Comparison of ENCODE assay signal across 8 mouse cellular contexts in genomic region chr4:140283398-140283797, GRCm38 (mm10). TPM values are rescaled to one million over a fixed set of nuclear protein-coding genes. Genes with fewer than 3 reads are reported as not detected.
DNase-seq lines count a peak whose midpoint lies in the region; ATAC-seq and TF ChIP-seq lines count a peak whose summit lies in the region.

No protein-coding gene starts in this region.

- no peak for ATAC-seq in liver, embryonic 11.5 days (replicated peaks; ENCODE audit: low FRiP score)
- ATAC-seq in activated CD4-positive, CD25-positive, alpha-beta regulatory T cell, adult 4 months, result no peak

- no peak for TF ChIP-seq CTCF in gastrocnemius, adult 2 months (IDR thresholded peaks at IDR 0.05)
- TF ChIP-seq CTCF in C2C12 (IDR thresholded peaks at IDR 0.05; ENCODE audit: control insufficient read depth, insufficient read depth, insufficient read length), result no peak

- H3K4me1 ChIP-seq in liver, embryonic 11.5 days (replicated peaks; ENCODE audit: control insufficient read depth, insufficient read depth, low read length), result no peaks in the 10 kb centered on the region

- 8% methylated on average over 2 of the region's 2 CpGs for WGBS in liver, embryonic 11.5 days

- H3K36me3 ChIP-seq in C2C12 (ENCODE audit: control insufficient read depth, insufficient read depth), result no peaks in the 10 kb centered on the region
- no peaks in the 10 kb centered on the region for H3K36me3 ChIP-seq in liver, embryonic 11.5 days (ENCODE audit: control insufficient read depth, insufficient read depth, low read length)

- no peak overlapping the region for H3K4me3 ChIP-seq in gastrocnemius, adult 2 months
- no peak overlapping the region for H3K4me3 ChIP-seq in C2C12 (ENCODE audit: insufficient read depth, poor library complexity, severe bottlenecking)
- H3K4me3 ChIP-seq in liver, embryonic 11.5 days (ENCODE audit: low read depth, low read length), result no peak overlapping the region

- H3K9ac ChIP-seq in liver, embryonic 11.5 days (ENCODE audit: low read depth, low read length), result no peak overlapping the region

- no peaks in the 10 kb centered on the region for H3K27me3 ChIP-seq in C2C12 (ENCODE audit: control insufficient read depth, insufficient read depth, insufficient read length)
- H3K27me3 ChIP-seq in liver, embryonic 11.5 days (replicated peaks; ENCODE audit: control insufficient read depth, insufficient read depth, low read length), result no peaks in the 10 kb centered on the region

- intact Hi-C loops in gastrocnemius, adult 2 months (cut with DNase I), result no loop called here
- intact Hi-C loops in left cerebral cortex, postnatal 36 days (cut with DNase I), result no loop called here

- H3K79me2 ChIP-seq in C2C12 (ENCODE audit: control insufficient read depth, insufficient read depth), result no peaks in the 10 kb centered on the region

- peak; percentile 22 for DNase-seq in gastrocnemius, adult 2 months
- DNase-seq in gastrocnemius, adult 8-10 months (ENCODE audit: low spot score in 2 of 2), result no peak
- peak; percentile 58 for DNase-seq in embryo, embryonic 9.5 days (ENCODE audit: extremely low spot score)
- peak; percentile 36 for DNase-seq in liver, embryonic 11.5 days (ENCODE audit: low spot score)
- no peak for DNase-seq in spleen, postnatal 14 days (ENCODE audit: low spot score in 2 of 2)
- no peak for DNase-seq in left cerebral cortex, postnatal 36 days (ENCODE audit: low spot score in 2 of 2)

- H3K9me3 ChIP-seq in liver, embryonic 11.5 days (ENCODE audit: control insufficient read depth, low read length), result no peaks in the 10 kb centered on the region

- no peak overlapping the region for H3K27ac ChIP-seq in gastrocnemius, adult 2 months
- H3K27ac ChIP-seq in liver, embryonic 11.5 days (ENCODE audit: low read depth, low read length), result no peak overlapping the region

- H3K4me2 ChIP-seq in liver, embryonic 11.5 days, result no peak overlapping the region

- H3K79me3 ChIP-seq in C2C12 (ENCODE audit: low read depth), result no peaks in the 10 kb centered on the region

- no peak overlapping the region for H3ac ChIP-seq in C2C12 (ENCODE audit: control insufficient read depth, insufficient read length, low read depth)

TF ChIP-seq in C2C12, 6 proteins besides CTCF, POLR2A, EP300 and RAD21:
- TF ChIP-seq MAX (IDR thresholded peaks at IDR 0.05) (peak; percentile 70), CEBPB (IDR thresholded peaks at IDR 0.05; ENCODE audit: low read depth) (no peak), MYOG (IDR thresholded peaks at IDR 0.05; ENCODE audit: control insufficient read depth, extremely low read depth, insufficient read length) (no peak), MYOD1 (IDR thresholded peaks at IDR 0.05; ENCODE audit: control insufficient read depth, insufficient read length, low read depth) (no peak), USF1 (IDR thresholded peaks at IDR 0.05; ENCODE audit: low read depth) (no peak), FOSL1 (IDR thresholded peaks at IDR 0.05; ENCODE audit: insufficient read depth, low read length, poor library complexity, severe bottlenecking) (no peak)

RNA-seq across cellular contexts. Expression of gene Igsf21, which starts 36.8 kb away (rescaled TPM):
- total RNA-seq in gastrocnemius, adult 2 months (2021), result under 1 TPM in 1 of 2 experiments, not detected in 1; 0.22 TPM
- under 1 TPM in 2 of 4 experiments, not detected in 2; 0.22 to 0.48 TPM for total RNA-seq in gastrocnemius, adult 8-10 months (2022)
- not detected for polyA plus RNA-seq in C2C12 (2012; fragmentation: generic; extraction: Trizol)
- 0.32 and 0.44 TPM in 2 replicates for polyA plus RNA-seq in liver, embryonic 11.5 days (2014; fragmentation: Nextera tagmentation; extraction: Ambion mirVana)
- polyA plus RNA-seq in activated CD4-positive, CD25-positive, alpha-beta regulatory T cell, adult 4 months (2017; shearing (Covaris generic)), result not detected
- 100 to 1,000 TPM in 1 of 2 experiments, 10 to 100 TPM in 1; 80.4 to 103 TPM for total RNA-seq in left cerebral cortex, postnatal 36 days (2021)

Comparison
In these comparisons a context has a peak if more than half of its experiments do, and no peak if none do; other contexts are left out.
1. DNase-seq: peak in gastrocnemius, adult 2 months (single experiment), embryo, embryonic 9.5 days (single experiment) and liver, embryonic 11.5 days (single experiment); none in gastrocnemius, adult 8-10 months (0 of 2), spleen, postnatal 14 days (0 of 2) and left cerebral cortex, postnatal 36 days (0 of 2).
2. RNA of gene Igsf21, which starts 36.8 kb away (total RNA-seq): 80.4 to 103 TPM in left cerebral cortex, postnatal 36 days; 0.22 to 0.48 TPM in gastrocnemius, adult 8-10 months and 0.22 TPM in gastrocnemius, adult 2 months; every median in the first group is over 10 times any median in the second.